Mouse (Mus musculus) neural tube, embryonic 15.5 days (tissue): ENCODE data around the gene Palm2. TPM values are rescaled to one million over a fixed set of nuclear protein-coding genes. Genes with fewer than 3 reads are reported as not detected.
"Not testable (repeated sequence)": the region's sequence is repeated elsewhere in the genome, so short reads cannot be mapped to it uniquely, and the experiment has no call there.

Experiments used
- ATAC-seq: fragments of 200-750 bp; cut with Nextera tagmentation; 2 replicates; pipeline ENCODE4 v1.8.0; 2017; ENCODE audit warnings: mild to moderate bottlenecking, moderate TSS enrichment, moderate library complexity; ENCODE audit not compliant: low FRiP score
- H3K27ac ChIP-seq: fragments of 300-500 bp; sonication (generic); replicated peaks from 2 replicates; pipeline ENCODE4 v1.5.1; 2015; ENCODE audit warnings: mild to moderate bottlenecking, inconsistent platforms
- H3K27me3 ChIP-seq: fragments of 300-500 bp; sonication (generic); replicated peaks from 2 replicates; pipeline ENCODE4 v1.6.1; 2015; ENCODE audit warnings: inconsistent platforms
- H3K36me3 ChIP-seq: fragments of 300-500 bp; sonication (generic); 2 replicates; pipeline ENCODE4 v1.6.1; 2015; ENCODE audit warnings: inconsistent platforms
- H3K4me1 ChIP-seq: fragments of 300-500 bp; sonication (generic); 2 replicates; pipeline ENCODE4 v1.6.1; 2015; ENCODE audit warnings: inconsistent platforms
- H3K4me2 ChIP-seq: fragments of 300-500 bp; sonication (generic); 2 replicates; pipeline ENCODE4 v1.6.1; 2015; ENCODE audit warnings: inconsistent platforms, mild to moderate bottlenecking, moderate library complexity
- H3K4me3 ChIP-seq: fragments of 300-500 bp; sonication (generic); replicated peaks from 2 replicates; pipeline ENCODE4 v1.5.1; 2015; ENCODE audit warnings: mild to moderate bottlenecking, inconsistent platforms
- H3K9ac ChIP-seq: fragments of 300-500 bp; sonication (generic); replicated peaks from 2 replicates; pipeline ENCODE4 v1.6.1; 2015; ENCODE audit warnings: mild to moderate bottlenecking, inconsistent platforms
- H3K9me3 ChIP-seq: fragments of 300-500 bp; sonication (generic); replicated peaks from 2 replicates; pipeline ENCODE4 v1.6.1; 2016; ENCODE audit warnings: inconsistent platforms
- WGBS: fragments of 180-500 bp; shearing (Covaris S2); methylation state at CpG from one replicate; pipeline ENCODE4 v1.1.7; 2015; ENCODE audit warnings: mixed read lengths; 5-methylcytosine and 5-hydroxymethylcytosine counted together
- polyA plus RNA-seq: library from polyadenylated mRNA; unstranded; fragments of >200 nt; fragmentation: Nextera tagmentation; extraction: Ambion mirVana; gene quantifications from 2 replicates; pipeline ENCODE4 v1.2.1, GENCODE M21; 2015

Palm2 gene
- polyA plus RNA-seq: 13.6 and 16.9 TPM in 2 replicates

- ATAC-seq: peak; percentile 86
- Histone ChIP-seq H3K9me3 (no peaks in the 10 kb centered on the region), H3K4me3 (peak within 1 kb of the TSS; percentile 59), H3K27ac (peak within 1 kb of the TSS; percentile 90), H3K27me3 (peaks cover 5% of the 10 kb centered on the region; the same call in 1 of the 2 replicates), H3K4me1 (peaks cover 27% of the 10 kb centered on the region), H3K4me2 (peak within 1 kb of the TSS; percentile 83), H3K9ac (peak within 1 kb of the TSS; percentile 67), H3K36me3 (no peaks in the 10 kb centered on the region)
- WGBS: under 1% methylated on average over 67 of the region's 67 CpGs
Measured at GRCm38 (mm10) chr4:57433941-57434704, at the start of gene Palm2. Gene Palm2 (plus strand): TSS chr4:57434247.

- Histone ChIP-seq H3K27ac (no peak overlapping the region), H3K36me3 (no peaks in the 10 kb centered on the region), H3K4me1 (no peaks in the 10 kb centered on the region), H3K9me3 (no peaks in the 10 kb centered on the region), H3K9ac (no peak overlapping the region), H3K27me3 (no peaks in the 10 kb centered on the region), H3K4me3 (no peak overlapping the region), H3K4me2 (no peak overlapping the region)
- ATAC-seq: no peak
- 92% methylated on average over 2 of the region's 2 CpGs for WGBS
Measured at GRCm38 (mm10) chr4:57384355-57384754, 49.7 kb upstream of the Palm2 start.

- Histone ChIP-seq H3K4me1 (no peaks in the 10 kb centered on the region), H3K4me3 (no peak overlapping the region), H3K27me3 (no peaks in the 10 kb centered on the region), H3K27ac (no peak overlapping the region), H3K9ac (no peak overlapping the region), H3K4me2 (no peak overlapping the region), H3K9me3 (no peaks in the 10 kb centered on the region), H3K36me3 (no peaks in the 10 kb centered on the region)
- ATAC-seq: no peak
- 69% methylated on average over 8 of the region's 8 CpGs for WGBS
Measured at GRCm38 (mm10) chr4:57391103-57391502, 42.9 kb upstream of the Palm2 start.

- no peak overlapping the region for H3K4me2 ChIP-seq
- H3K27me3 ChIP-seq: no peaks in the 10 kb centered on the region
- no peak for ATAC-seq
- no peak overlapping the region for H3K9ac ChIP-seq
- no peaks in the 10 kb centered on the region for H3K36me3 ChIP-seq
- H3K27ac ChIP-seq: no peak overlapping the region
- H3K4me1 ChIP-seq: no peaks in the 10 kb centered on the region
- WGBS: 80% methylated on average over 9 of the region's 9 CpGs
- H3K9me3 ChIP-seq: no peaks in the 10 kb centered on the region
- H3K4me3 ChIP-seq: no peak overlapping the region
Measured at GRCm38 (mm10) chr4:57396414-57396813, 37.6 kb upstream of the Palm2 start.

- not testable (repeated sequence) for H3K27ac ChIP-seq, H3K4me3 ChIP-seq, H3K9me3 ChIP-seq, H3K36me3 ChIP-seq, H3K4me2 ChIP-seq, ATAC-seq, H3K4me1 ChIP-seq, H3K9ac ChIP-seq, H3K27me3 ChIP-seq
- WGBS: 40% methylated on average over 6 of the region's 6 CpGs
Measured at GRCm38 (mm10) chr4:57412385-57412784, 21.7 kb upstream of the Palm2 start.

GRCm38 (mm10) chr4:57413016-57413415, 21.0 kb upstream of the Palm2 start:
- ATAC-seq: no peak
- Histone ChIP-seq H3K27ac (no peak overlapping the region), H3K27me3 (no peaks in the 10 kb centered on the region), H3K9me3 (no peaks in the 10 kb centered on the region), H3K36me3 (no peaks in the 10 kb centered on the region), H3K4me1 (no peaks in the 10 kb centered on the region), H3K4me2 (no peak overlapping the region), H3K4me3 (no peak overlapping the region), H3K9ac (no peak overlapping the region)
- 55% methylated on average over 7 of the region's 7 CpGs for WGBS

GRCm38 (mm10) chr4:57413670-57414069, 20.4 kb upstream of the Palm2 start:
- 93% methylated on average over 11 of the region's 11 CpGs for WGBS
- ATAC-seq, H3K4me1 ChIP-seq, H3K9me3 ChIP-seq, H3K4me2 ChIP-seq, H3K9ac ChIP-seq, H3K36me3 ChIP-seq, H3K27ac ChIP-seq, H3K4me3 ChIP-seq, H3K27me3 ChIP-seq: not testable (repeated sequence)

GRCm38 (mm10) chr4:57424011-57424410, 10.0 kb upstream of the Palm2 start:
- 94% methylated on average over 7 of the region's 7 CpGs for WGBS
- Histone ChIP-seq H3K4me3 (no peak overlapping the region), H3K27ac (no peak overlapping the region), H3K27me3 (no peaks in the 10 kb centered on the region), H3K4me2 (no peak overlapping the region), H3K9me3 (no peaks in the 10 kb centered on the region), H3K4me1 (no peaks in the 10 kb centered on the region), H3K36me3 (no peaks in the 10 kb centered on the region), H3K9ac (no peak overlapping the region)
- ATAC-seq: no peak

GRCm38 (mm10) chr4:57428317-57428716, 5.7 kb upstream of the Palm2 start:
- Histone ChIP-seq H3K4me3 (no peak overlapping the region), H3K36me3 (no peaks in the 10 kb centered on the region), H3K27me3 (peaks cover 5% of the 10 kb centered on the region; the same call in 1 of the 2 replicates), H3K27ac (no peak overlapping the region), H3K9me3 (no peaks in the 10 kb centered on the region), H3K4me2 (no peak overlapping the region), H3K9ac (no peak overlapping the region), H3K4me1 (peaks cover 3% of the 10 kb centered on the region)
- no peak for ATAC-seq
- 77% methylated on average over 8 of the region's 8 CpGs for WGBS

GRCm38 (mm10) chr4:57434705-57435360, 786 bp downstream of the Palm2 start:
- no peaks in the 10 kb centered on the region for H3K9me3 ChIP-seq
- peaks cover 5% of the 10 kb centered on the region; the same call in 1 of the 2 replicates for H3K27me3 ChIP-seq
- H3K4me2 ChIP-seq: peak overlapping the region; percentile 83
- peaks cover 27% of the 10 kb centered on the region for H3K4me1 ChIP-seq
- peak overlapping the region; percentile 59 for H3K4me3 ChIP-seq
- peak overlapping the region; percentile 90 for H3K27ac ChIP-seq
- no peaks in the 10 kb centered on the region for H3K36me3 ChIP-seq
- WGBS: 10% methylated on average over 19 of the region's 19 CpGs
- H3K9ac ChIP-seq: peak overlapping the region; percentile 67
- ATAC-seq: peak; percentile 30

GRCm38 (mm10) chr4:57436286-57436685, 2.2 kb downstream of the Palm2 start:
- Histone ChIP-seq H3K9me3 (no peaks in the 10 kb centered on the region), H3K4me2 (peak overlapping the region; percentile 83), H3K4me1 (peaks cover 27% of the 10 kb centered on the region), H3K27me3 (peaks cover 5% of the 10 kb centered on the region; the same call in 1 of the 2 replicates), H3K9ac (no peak overlapping the region), H3K27ac (no peak overlapping the region), H3K36me3 (no peaks in the 10 kb centered on the region), H3K4me3 (no peak overlapping the region)
- 48% methylated on average over 4 of the region's 4 CpGs for WGBS
- ATAC-seq: no peak

- Histone ChIP-seq H3K36me3 (no peaks in the 10 kb centered on the region), H3K27me3 (no peaks in the 10 kb centered on the region), H3K4me2 (no peak overlapping the region), H3K4me3 (no peak overlapping the region), H3K27ac (no peak overlapping the region), H3K4me1 (no peaks in the 10 kb centered on the region; the same call in 1 of the 2 replicates), H3K9ac (no peak overlapping the region), H3K9me3 (no peaks in the 10 kb centered on the region)
- 66% methylated on average over 2 of the region's 2 CpGs for WGBS
- ATAC-seq: no peak
Measured at GRCm38 (mm10) chr4:57446082-57446481, 12.0 kb downstream of the Palm2 start.
